Mouse (Mus musculus): ENCODE data around the gene Gm10666.
"Not testable (repeated sequence)": the region's sequence is repeated elsewhere in the genome, so short reads cannot be mapped to it uniquely, and the experiment has no call there.

GRCm38 (mm10) chr7:22118145-22118544 lies 16.4 kb downstream of the Gm10666 start, which contains the start of gene Gm16451:
- not testable (repeated sequence) for TF ChIP-seq CTCF (IDR thresholded peaks at IDR 0.05 in 2 of 3, conservative IDR thresholded peaks at IDR 0.05 in 1 of 3; ENCODE audit: control insufficient read depth in 1 of 3, insufficient read depth in 1 of 3, low read depth in 2 of 3, low read length in 3 of 3, poor library complexity in 1 of 3, severe bottlenecking in 1 of 3); EP300 (IDR thresholded peaks at IDR 0.05; ENCODE audit: low read depth in 1 of 2, low read length in 2 of 2); E2F4 (IDR thresholded peaks at IDR 0.05; ENCODE audit: borderline replicate concordance, low read depth, low read length); NRF1 (IDR thresholded peaks at IDR 0.05; ENCODE audit: insufficient read depth, low read depth, low read length, poor library complexity, severe bottlenecking); POLR2AphosphoS2 (IDR thresholded peaks at IDR 0.05; ENCODE audit: low read length); TCF12 (IDR thresholded peaks at IDR 0.05; ENCODE audit: low read depth, low read length); MAX (IDR thresholded peaks at IDR 0.05; ENCODE audit: low read length); RCOR1 (IDR thresholded peaks at IDR 0.05; ENCODE audit: low read depth, low read length); ZKSCAN1 (IDR thresholded peaks at IDR 0.05; ENCODE audit: low read depth, low read length); POLR2A (IDR thresholded peaks at IDR 0.05; ENCODE audit: control insufficient read depth in 1 of 2, insufficient read depth in 1 of 2, low read depth in 1 of 2, low read length in 2 of 2, poor library complexity in 1 of 2); RAD21 (IDR thresholded peaks at IDR 0.05; ENCODE audit: low read depth, low read length); UBTF (IDR thresholded peaks at IDR 0.05; ENCODE audit: borderline replicate concordance, insufficient read depth, low read depth, low read length); BHLHE40 (IDR thresholded peaks at IDR 0.05; ENCODE audit: borderline replicate concordance, low read depth, low read length)
